In the genomic region with DNA sequence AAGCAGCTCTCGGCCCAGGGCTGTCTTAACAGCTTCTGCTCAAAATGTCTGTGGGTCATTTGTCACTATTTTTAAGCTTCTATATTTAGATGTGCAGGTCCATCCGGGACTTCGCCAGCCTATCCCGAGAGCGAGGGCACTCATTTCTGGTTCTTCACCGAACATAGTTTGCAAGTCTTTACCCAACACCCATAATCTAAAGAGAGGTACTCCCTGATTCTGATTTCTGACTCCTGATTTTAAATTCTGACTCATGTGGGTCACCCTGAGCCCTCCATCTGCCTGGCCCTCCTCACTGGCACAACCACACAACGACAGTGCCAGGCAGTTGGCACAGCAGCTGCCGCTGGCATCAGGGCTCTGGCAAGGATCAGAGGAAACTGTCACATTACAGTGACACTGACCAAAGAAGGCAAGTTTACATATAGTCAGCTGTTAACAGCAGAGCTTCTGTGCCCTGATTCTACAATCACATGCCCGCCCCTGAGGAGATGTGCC, we compare ENCODE assay signal across 9 mouse cellular contexts.
DNase-seq lines count a peak whose midpoint lies in the region; ATAC-seq and TF ChIP-seq lines count a peak whose summit lies in the region.
"Had no signal": no experiment of that assay in that cellular context is flagged by ENCODE, and none has a peak within 500 bp of the region (broad histone marks: within the 10 kb centered on the region; RNA-seq: fewer than 3 reads in every experiment).

No protein-coding gene starts in this region.

- 0 out of 2 replicates have a peak overlapping the region, but pooled peaks have one; percentile 44 for H3K27ac ChIP-seq in forebrain, embryonic 13.5 days
- no peak overlapping the region for H3K27ac ChIP-seq in forebrain, embryonic 12.5 days
- H3K27ac ChIP-seq in forebrain, postnatal 0 days (ENCODE audit: low read depth, low read length) = no peak overlapping the region; the same call in 1 of the 2 replicates
- H3K27ac ChIP-seq: neural tube, embryonic 12.5 days had no signal

- peaks cover 54% of the 10 kb centered on the region for H3K79me2 ChIP-seq in myocyte (ENCODE audit: control insufficient read depth, insufficient read depth)

- peak; percentile 85 for ATAC-seq in forebrain, embryonic 13.5 days
- no peak for ATAC-seq in forebrain, embryonic 12.5 days (ENCODE audit: low FRiP score)
- peak; percentile 92 for ATAC-seq in forebrain, postnatal 0 days
- ATAC-seq in inflammation-experienced regulatory T-cells, adult 6 months = no peak

- no peak for TF ChIP-seq CTCF in forebrain, postnatal 0 days (IDR thresholded peaks at IDR 0.05; ENCODE audit: low read depth)

- no peak overlapping the region for H3K9ac ChIP-seq in forebrain, embryonic 13.5 days
- no peak overlapping the region for H3K9ac ChIP-seq in forebrain, embryonic 12.5 days
- no peak overlapping the region for H3K9ac ChIP-seq in forebrain, postnatal 0 days
- H3K9ac ChIP-seq: neural tube, embryonic 12.5 days had no signal

- peaks cover 18% of the 10 kb centered on the region for H3K4me1 ChIP-seq in forebrain, embryonic 13.5 days
- H3K4me1 ChIP-seq in forebrain, embryonic 12.5 days = peaks cover 8% of the 10 kb centered on the region; the same call in 1 of the 2 replicates
- 0 out of 2 replicates have a peak, but pooled peaks cover 5% of the 10 kb centered on the region for H3K4me1 ChIP-seq in forebrain, postnatal 0 days (ENCODE audit: insufficient read depth)
- H3K4me1 ChIP-seq: neural tube, embryonic 12.5 days had no signal

- TF ChIP-seq POLR2A in myocyte (IDR thresholded peaks at IDR 0.05; ENCODE audit: insufficient read length, low read depth) = no peak

- no peaks in the 10 kb centered on the region for H3K27me3 ChIP-seq in forebrain, embryonic 13.5 days
- H3K27me3 ChIP-seq in forebrain, embryonic 12.5 days = 0 out of 2 replicates have a peak, but pooled peaks cover 5% of the 10 kb centered on the region
- H3K27me3 ChIP-seq in forebrain, postnatal 0 days (ENCODE audit: insufficient read depth, low read length) = no peaks in the 10 kb centered on the region
- no peaks in the 10 kb centered on the region for H3K27me3 ChIP-seq in myocyte (ENCODE audit: control insufficient read depth, insufficient read depth, insufficient read length)
- H3K27me3 ChIP-seq: neural tube, embryonic 12.5 days had no signal

- intact Hi-C loops in heart, postnatal 10 days (cut with DNase I) = loop anchor here (2.0 to 5.0 kb wide), 2 partner anchors 25 to 37 kb away; no protein-coding TSS in a partner anchor

- no peaks in the 10 kb centered on the region for H3K36me3 ChIP-seq in forebrain, embryonic 13.5 days (ENCODE audit: poor library complexity, severe bottlenecking)
- no peaks in the 10 kb centered on the region for H3K36me3 ChIP-seq in forebrain, embryonic 12.5 days (replicated peaks)
- H3K36me3 ChIP-seq in forebrain, postnatal 0 days (ENCODE audit: insufficient read depth) = no peaks in the 10 kb centered on the region
- peaks cover 41% of the 10 kb centered on the region for H3K36me3 ChIP-seq in myocyte (ENCODE audit: control insufficient read depth, insufficient read depth)
- H3K36me3 ChIP-seq: neural tube, embryonic 12.5 days had no signal

- no peak overlapping the region for H3K4me3 ChIP-seq in forebrain, embryonic 13.5 days
- no peak overlapping the region for H3K4me3 ChIP-seq in forebrain, embryonic 12.5 days (replicated peaks)
- H3K4me3 ChIP-seq in forebrain, postnatal 0 days (ENCODE audit: low read depth, low read length) = no peak overlapping the region
- no peak overlapping the region for H3K4me3 ChIP-seq in myocyte
- H3K4me3 ChIP-seq: neural tube, embryonic 12.5 days had no signal

- H3ac ChIP-seq in myocyte (ENCODE audit: control insufficient read depth, insufficient read length) = no peak overlapping the region

- no peaks in the 10 kb centered on the region for H3K9me3 ChIP-seq in forebrain, embryonic 13.5 days (replicated peaks)
- no peaks in the 10 kb centered on the region for H3K9me3 ChIP-seq in forebrain, embryonic 12.5 days
- H3K9me3 ChIP-seq in forebrain, postnatal 0 days (ENCODE audit: low read length) = no peaks in the 10 kb centered on the region
- H3K9me3 ChIP-seq: neural tube, embryonic 12.5 days had no signal

- DNase-seq in adipocyte (ENCODE audit: low spot score) = peak; percentile 62
- peak; percentile 72 for DNase-seq in forebrain, postnatal 0 days
- DNase-seq in heart, postnatal 10 days = peak; percentile 89 to 90
- DNase-seq in yolk sac, embryonic 10.5 days (ENCODE audit: low spot score) = no peak

- H3K4me2 ChIP-seq in forebrain, embryonic 13.5 days = no peak overlapping the region
- H3K4me2 ChIP-seq in forebrain, embryonic 12.5 days = no peak overlapping the region
- H3K4me2 ChIP-seq in forebrain, postnatal 0 days (ENCODE audit: low read depth) = no peak overlapping the region
- peak overlapping the region; percentile 65 for H3K4me2 ChIP-seq in myocyte (ENCODE audit: low read depth)
- H3K4me2 ChIP-seq: neural tube, embryonic 12.5 days had no signal

- 81% methylated on average over 9 of the region's 9 CpGs for WGBS in forebrain, embryonic 13.5 days
- WGBS in forebrain, embryonic 12.5 days = 90% methylated on average over 9 of the region's 9 CpGs
- WGBS in forebrain, postnatal 0 days = 60% methylated on average over 9 of the region's 9 CpGs

TF ChIP-seq in myocyte, 11 proteins besides CTCF, POLR2A, EP300 and RAD21:
- TF ChIP-seq E2F4 (IDR thresholded peaks at IDR 0.05; ENCODE audit: insufficient read depth) (no peak), USF1 (IDR thresholded peaks at IDR 0.05; ENCODE audit: low read depth) (no peak), POLR2AphosphoS2 (IDR thresholded peaks at IDR 0.05; ENCODE audit: insufficient read length, low read depth) (no peak), REST (IDR thresholded peaks at IDR 0.05; ENCODE audit: insufficient read depth, insufficient read length) (no peak), TCF3 (IDR thresholded peaks at IDR 0.05; ENCODE audit: insufficient read length, low read depth) (peak; percentile 77), TCF12 (IDR thresholded peaks at IDR 0.05; ENCODE audit: insufficient read depth, poor library complexity, severe bottlenecking) (peak; percentile 46), CEBPB (IDR thresholded peaks at IDR 0.05; ENCODE audit: insufficient read depth, poor library complexity, severe bottlenecking) (no peak), MYOD1 (IDR thresholded peaks at IDR 0.05; ENCODE audit: control insufficient read depth in 1 of 3, insufficient read length in 2 of 3, low read depth in 2 of 3) (peak; percentile 49 to 95 (median 89)), MYOG (IDR thresholded peaks at IDR 0.05; ENCODE audit: control insufficient read depth in 1 of 3, insufficient read depth in 1 of 3, insufficient read length in 2 of 3, low read depth in 2 of 3) (peak; percentile 96), SRF (IDR thresholded peaks at IDR 0.05; ENCODE audit: control insufficient read depth, insufficient read length, low read depth) (peak; percentile 85), MAX (IDR thresholded peaks at IDR 0.05; ENCODE audit: low read depth) (no peak)

Comparison
In these comparisons a context has a peak if more than half of its experiments do, and no peak if none do; other contexts are left out.
1. ATAC-seq: peak in forebrain, embryonic 13.5 days (single experiment) and forebrain, postnatal 0 days (single experiment); none in forebrain, embryonic 12.5 days (single experiment) and inflammation-experienced regulatory T-cells, adult 6 months (single experiment).